Mouse (Mus musculus): ENCODE results near the gene Cep135. TPM values are rescaled to one million over a fixed set of nuclear protein-coding genes. Genes with fewer than 3 reads are reported as not detected.

Cep135 gene
- polyA plus RNA-seq, 1 experiment from 2014 or later, result 1.9 TPM

DNA sequence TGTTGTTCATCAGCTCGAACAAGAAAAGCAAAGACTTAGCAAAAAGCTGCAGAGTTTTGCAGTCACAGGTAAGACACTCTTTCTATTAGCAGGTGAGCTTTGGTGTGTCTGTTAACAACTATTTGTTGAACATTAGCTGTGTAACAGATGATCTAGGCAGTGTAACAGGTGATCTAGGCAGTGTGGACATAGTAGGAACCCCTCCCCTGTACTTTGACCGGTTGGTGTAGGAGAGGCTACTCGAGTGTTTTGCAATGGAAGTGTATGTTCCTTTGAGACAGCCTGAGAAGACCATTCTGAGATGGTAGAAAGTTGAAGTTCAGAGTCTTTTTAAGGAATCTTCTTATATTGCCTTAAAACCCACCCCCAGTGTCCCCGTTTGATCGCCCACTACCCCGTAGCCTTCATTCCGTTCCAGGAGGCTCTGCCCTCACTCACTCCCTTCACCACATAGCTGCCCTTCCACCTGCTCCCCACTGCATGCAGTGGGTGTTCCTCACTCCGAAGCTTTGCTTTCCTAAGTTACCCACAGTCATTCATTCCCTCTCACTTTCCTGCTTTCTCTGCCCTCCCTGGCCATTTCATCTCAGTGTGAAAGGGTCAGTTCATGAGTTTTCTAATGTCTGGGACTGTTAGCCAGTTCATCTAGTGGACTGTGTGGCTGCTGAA lies 21.3 kb downstream of the Cep135 start:
- peaks cover 34% of the 10 kb centered on the region for H3K36me3 ChIP-seq (ENCODE audit: control insufficient read depth, insufficient read depth)
- 0 out of 2 replicates have a peak overlapping the region, but pooled peaks have one; percentile 35 for H3K4me2 ChIP-seq (replicated peaks; ENCODE audit: low read depth)
- no peaks in the 10 kb centered on the region for H3K4me1 ChIP-seq (replicated peaks; ENCODE audit: control insufficient read depth, insufficient read depth, low read length)
- no peak for TF ChIP-seq CTCF (IDR thresholded peaks at IDR 0.05; ENCODE audit: low read depth)
- peak overlapping the region; percentile 68 for H3K27ac ChIP-seq (ENCODE audit: low read depth, low read length)
- WGBS, result 58% methylated on average over 8 of the region's 8 CpGs
- H3K4me3 ChIP-seq (ENCODE audit: low read depth, low read length), result no peak overlapping the region
- no peak overlapping the region for H3K9ac ChIP-seq (ENCODE audit: low read depth, low read length)
- no peaks in the 10 kb centered on the region for H3K9me3 ChIP-seq (ENCODE audit: control insufficient read depth)
- no peaks in the 10 kb centered on the region for H3K27me3 ChIP-seq (replicated peaks; ENCODE audit: control insufficient read depth, insufficient read depth, low read length)
- ATAC-seq, result peak; percentile 97

DNA sequence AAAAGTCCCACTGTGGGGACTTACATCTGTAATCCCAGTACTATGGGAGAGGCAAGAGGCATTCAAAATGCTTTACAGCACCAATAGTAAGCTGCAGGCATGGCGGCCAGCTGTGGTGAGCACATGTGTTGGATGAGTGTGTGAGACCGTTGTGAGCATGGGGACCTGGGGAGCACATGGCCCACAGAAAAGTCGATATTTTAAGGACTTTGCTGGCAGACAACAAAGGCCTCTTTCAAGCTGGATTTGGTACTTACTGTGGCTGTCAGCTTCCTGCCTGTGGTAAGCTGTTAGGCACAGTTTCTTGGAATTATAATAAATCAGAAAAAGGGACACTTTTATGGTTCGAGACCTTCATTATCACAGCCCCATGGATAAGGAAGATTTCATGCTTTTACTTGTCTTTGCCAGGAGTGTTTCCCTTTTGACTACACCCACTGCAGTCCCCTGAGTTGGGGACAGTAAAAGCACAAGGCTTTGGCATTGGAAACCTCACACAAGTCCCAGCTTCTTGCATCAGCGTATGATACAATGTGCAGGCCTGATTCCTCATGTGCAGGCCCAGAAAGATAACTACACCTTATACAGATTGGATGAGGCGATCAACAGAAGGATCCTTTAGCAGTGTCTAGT lies 24.5 kb downstream of the Cep135 start:
- TF ChIP-seq CTCF (IDR thresholded peaks at IDR 0.05; ENCODE audit: low read depth), result no peak
- Histone ChIP-seq H3K4me2 (replicated peaks; ENCODE audit: low read depth) (no peak overlapping the region), H3K9ac (ENCODE audit: low read depth, low read length) (no peak overlapping the region), H3K27me3 (replicated peaks; ENCODE audit: control insufficient read depth, insufficient read depth, low read length) (no peaks in the 10 kb centered on the region), H3K4me1 (replicated peaks; ENCODE audit: control insufficient read depth, insufficient read depth, low read length) (no peaks in the 10 kb centered on the region), H3K4me3 (ENCODE audit: low read depth, low read length) (no peak overlapping the region), H3K36me3 (ENCODE audit: control insufficient read depth, insufficient read depth) (peaks cover 28% of the 10 kb centered on the region), H3K9me3 (ENCODE audit: control insufficient read depth) (no peaks in the 10 kb centered on the region), H3K27ac (ENCODE audit: low read depth, low read length) (no peak overlapping the region)
- ATAC-seq, result no peak
- WGBS, result 71% methylated on average over 6 of the region's 6 CpGs

DNA sequence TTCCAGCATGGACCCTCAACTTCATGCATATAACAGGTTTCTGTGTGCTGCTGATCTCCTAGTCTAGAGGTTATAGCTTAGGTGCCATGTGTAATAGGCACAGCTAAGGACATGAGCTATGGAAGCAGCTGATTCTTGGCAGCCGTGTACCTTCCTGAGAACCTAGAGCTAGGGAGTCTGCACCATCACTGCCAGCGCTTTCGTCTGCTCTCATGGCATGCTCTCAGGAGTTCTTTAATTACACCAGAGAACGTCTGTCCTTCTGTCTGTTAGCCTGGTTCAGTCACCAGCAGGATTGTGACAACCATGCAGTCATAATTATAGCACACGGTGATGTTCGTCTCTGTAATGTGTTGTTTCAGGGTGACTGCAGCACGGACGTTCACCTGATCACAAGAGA lies 26.8 kb downstream of the Cep135 start:
- TF ChIP-seq CTCF (IDR thresholded peaks at IDR 0.05; ENCODE audit: low read depth), result no peak
- H3K4me2 ChIP-seq (replicated peaks; ENCODE audit: low read depth), result no peak overlapping the region
- H3K4me3 ChIP-seq (ENCODE audit: low read depth, low read length), result no peak overlapping the region
- ATAC-seq, result no peak
- no peaks in the 10 kb centered on the region for H3K4me1 ChIP-seq (replicated peaks; ENCODE audit: control insufficient read depth, insufficient read depth, low read length)
- H3K9me3 ChIP-seq (ENCODE audit: control insufficient read depth), result no peaks in the 10 kb centered on the region
- H3K27ac ChIP-seq (ENCODE audit: low read depth, low read length), result no peak overlapping the region
- no peaks in the 10 kb centered on the region for H3K27me3 ChIP-seq (replicated peaks; ENCODE audit: control insufficient read depth, insufficient read depth, low read length)
- WGBS, result 94% methylated on average over 8 of the region's 8 CpGs
- H3K9ac ChIP-seq (ENCODE audit: low read depth, low read length), result no peak overlapping the region
- peaks cover 39% of the 10 kb centered on the region for H3K36me3 ChIP-seq (ENCODE audit: control insufficient read depth, insufficient read depth)

DNA sequence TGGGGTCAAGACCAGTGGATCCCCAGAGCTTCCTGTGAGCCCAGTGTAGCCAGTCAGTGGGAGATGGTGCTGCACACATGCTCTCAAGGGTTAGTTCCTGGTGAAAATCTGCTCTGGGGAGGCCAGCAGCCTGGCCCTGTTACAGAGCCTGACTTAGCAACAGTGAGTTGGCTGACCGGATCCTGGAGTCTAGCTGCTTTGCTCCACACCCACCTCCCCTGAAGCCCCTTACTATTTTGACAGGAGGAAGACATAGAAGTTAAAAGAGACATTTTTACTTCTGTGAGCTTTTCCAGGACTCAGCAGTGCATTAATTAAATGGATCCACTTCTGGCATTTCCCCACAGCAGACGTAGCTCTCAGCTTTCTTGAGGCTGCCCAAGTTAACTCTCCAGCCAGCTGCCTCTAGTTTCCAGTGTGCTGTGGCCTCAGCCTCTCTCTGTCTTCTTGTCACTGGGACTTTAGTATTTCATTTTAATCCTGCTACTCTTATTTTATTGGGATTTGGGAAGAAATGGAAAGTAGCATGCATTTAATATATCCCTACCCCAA lies 27.8 kb downstream of the Cep135 start:
- H3K4me3 ChIP-seq (ENCODE audit: low read depth, low read length), result no peak overlapping the region
- no peak for TF ChIP-seq CTCF (IDR thresholded peaks at IDR 0.05; ENCODE audit: low read depth)
- no peak overlapping the region for H3K4me2 ChIP-seq (replicated peaks; ENCODE audit: low read depth)
- no peak overlapping the region for H3K27ac ChIP-seq (ENCODE audit: low read depth, low read length)
- peaks cover 40% of the 10 kb centered on the region for H3K36me3 ChIP-seq (ENCODE audit: control insufficient read depth, insufficient read depth)
- 82% methylated on average over 2 of the region's 2 CpGs for WGBS
- H3K4me1 ChIP-seq (replicated peaks; ENCODE audit: control insufficient read depth, insufficient read depth, low read length), result no peaks in the 10 kb centered on the region
- no peak for ATAC-seq
- no peak overlapping the region for H3K9ac ChIP-seq (ENCODE audit: low read depth, low read length)
- no peaks in the 10 kb centered on the region for H3K9me3 ChIP-seq (ENCODE audit: control insufficient read depth)
- no peaks in the 10 kb centered on the region for H3K27me3 ChIP-seq (replicated peaks; ENCODE audit: control insufficient read depth, insufficient read depth, low read length)

DNA sequence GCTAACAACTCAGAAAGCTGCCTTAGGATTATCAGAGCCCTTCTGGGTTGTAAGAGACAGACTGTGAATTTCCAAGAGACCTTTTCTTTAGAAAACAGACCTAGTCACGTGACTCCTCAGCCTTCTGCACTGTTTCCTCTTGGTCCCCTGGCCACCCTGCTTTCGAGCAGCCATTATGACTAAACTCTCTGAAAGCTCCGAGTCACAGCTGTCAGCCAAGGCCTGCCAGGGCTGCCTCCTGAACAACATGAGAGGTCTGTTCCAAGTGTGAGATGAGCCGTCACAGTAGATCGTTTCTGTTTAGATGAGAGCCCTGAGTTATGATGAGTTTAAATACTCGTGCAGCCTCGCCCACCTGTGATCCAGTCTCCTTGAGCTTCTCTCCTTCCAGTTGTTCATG lies 30.3 kb downstream of the Cep135 start:
- Histone ChIP-seq H3K9me3 (ENCODE audit: control insufficient read depth) (no peaks in the 10 kb centered on the region), H3K9ac (ENCODE audit: low read depth, low read length) (no peak overlapping the region), H3K4me1 (replicated peaks; ENCODE audit: control insufficient read depth, insufficient read depth, low read length) (no peaks in the 10 kb centered on the region), H3K36me3 (ENCODE audit: control insufficient read depth, insufficient read depth) (peaks cover 42% of the 10 kb centered on the region), H3K27ac (ENCODE audit: low read depth, low read length) (no peak overlapping the region), H3K4me3 (ENCODE audit: low read depth, low read length) (no peak overlapping the region), H3K27me3 (replicated peaks; ENCODE audit: control insufficient read depth, insufficient read depth, low read length) (no peaks in the 10 kb centered on the region), H3K4me2 (replicated peaks; ENCODE audit: low read depth) (no peak overlapping the region)
- ATAC-seq, result no peak
- WGBS, result 67% methylated on average over 7 of the region's 7 CpGs
- TF ChIP-seq CTCF (IDR thresholded peaks at IDR 0.05; ENCODE audit: low read depth), result no peak

DNA sequence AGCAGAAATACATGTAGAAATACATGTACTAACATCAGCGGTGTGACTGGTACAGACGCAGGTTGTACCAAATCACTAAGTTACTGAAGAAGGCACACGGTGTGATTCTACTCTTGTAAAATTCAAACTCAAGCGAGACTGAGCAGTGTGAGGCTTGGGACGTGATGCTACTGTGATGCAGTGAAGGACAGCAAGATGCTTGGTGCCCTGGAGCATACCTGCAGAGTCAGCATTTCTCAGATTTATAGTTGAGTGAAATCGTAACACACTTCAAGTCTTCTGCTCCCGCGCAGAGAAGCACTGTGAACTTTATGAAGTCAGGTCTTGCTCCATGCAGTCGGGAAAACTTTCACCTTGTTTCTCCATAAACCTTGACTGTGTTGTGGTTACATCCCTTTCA lies 35.3 kb downstream of the Cep135 start:
- H3K4me1 ChIP-seq (replicated peaks; ENCODE audit: control insufficient read depth, insufficient read depth, low read length), result no peaks in the 10 kb centered on the region
- no peak overlapping the region for H3K27ac ChIP-seq (ENCODE audit: low read depth, low read length)
- no peak overlapping the region for H3K9ac ChIP-seq (ENCODE audit: low read depth, low read length)
- no peaks in the 10 kb centered on the region for H3K27me3 ChIP-seq (replicated peaks; ENCODE audit: control insufficient read depth, insufficient read depth, low read length)
- peaks cover 28% of the 10 kb centered on the region for H3K36me3 ChIP-seq (ENCODE audit: control insufficient read depth, insufficient read depth)
- H3K9me3 ChIP-seq (ENCODE audit: control insufficient read depth), result no peaks in the 10 kb centered on the region
- no peak overlapping the region for H3K4me2 ChIP-seq (replicated peaks; ENCODE audit: low read depth)
- no peak for TF ChIP-seq CTCF (IDR thresholded peaks at IDR 0.05; ENCODE audit: low read depth)
- no peak for ATAC-seq
- WGBS, result 94% methylated on average over 9 of the region's 9 CpGs
- no peak overlapping the region for H3K4me3 ChIP-seq (ENCODE audit: low read depth, low read length)
